Mouse (Mus musculus) myocyte (in vitro differentiated cells): ENCODE measurements around the gene Pax6. TPM values are rescaled to one million over a fixed set of nuclear protein-coding genes. Genes with fewer than 3 reads are reported as not detected.

Source experiments
- H3K27me3 ChIP-seq: one replicate; pipeline ENCODE4 v1.6.1; 2011; ENCODE audit not compliant: control insufficient read depth, insufficient read depth, insufficient read length
- H3K36me3 ChIP-seq: one replicate; pipeline ENCODE4 v1.6.1; 2011; ENCODE audit not compliant: control insufficient read depth, insufficient read depth
- H3K4me2 ChIP-seq: one replicate; pipeline ENCODE4 v1.6.1; 2011; ENCODE audit warnings: low read depth, control low read depth
- H3K4me3 ChIP-seq: one replicate; pipeline ENCODE4 v1.5.1; 2011; ENCODE audit warnings: mild to moderate bottlenecking, control low read depth, moderate library complexity
- H3K79me2 ChIP-seq: one replicate; pipeline ENCODE4 v1.6.1; 2011; ENCODE audit not compliant: control insufficient read depth, insufficient read depth
- H3ac ChIP-seq: one replicate; pipeline ENCODE4 v1.6.1; 2011; ENCODE audit not compliant: control insufficient read depth, insufficient read length
- CEBPB ChIP-seq: IDR thresholded peaks from 2 replicates; pipeline ENCODE4 v1.6.1; 2011; ENCODE audit warnings: mild to moderate bottlenecking, moderate library complexity; ENCODE audit not compliant: poor library complexity, insufficient read depth, severe bottlenecking
- E2F4 ChIP-seq: IDR thresholded peaks from one replicate; pipeline ENCODE4 v1.6.1; 2011; ENCODE audit warnings: mild to moderate bottlenecking, control low read depth, moderate library complexity; ENCODE audit not compliant: insufficient read depth
- MAX ChIP-seq: IDR thresholded peaks from one replicate; pipeline ENCODE4 v1.6.1; 2011; ENCODE audit warnings: low read depth, mild to moderate bottlenecking, control low read depth
- MYOD1 ChIP-seq, 3 experiments: IDR thresholded peaks; one replicate each; pipeline ENCODE4 v1.6.1; 2011; ENCODE audit warnings: control low read depth in 2 of 3, low read depth in 2 of 3, mild to moderate bottlenecking in 2 of 3, moderate library complexity in 1 of 3; ENCODE audit not compliant: insufficient read length in 2 of 3, control insufficient read depth in 1 of 3
- MYOG ChIP-seq, 3 experiments: IDR thresholded peaks; one replicate each; pipeline ENCODE4 v1.6.1; 2011; ENCODE audit warnings: control low read depth in 2 of 3, low read depth in 2 of 3, mild to moderate bottlenecking in 2 of 3; ENCODE audit not compliant: insufficient read length in 2 of 3, control insufficient read depth in 1 of 3, insufficient read depth in 1 of 3
- POLR2A ChIP-seq: IDR thresholded peaks from one replicate; pipeline ENCODE4 v1.6.1; 2011; ENCODE audit warnings: low read depth, mild to moderate bottlenecking, control low read depth, moderate library complexity; ENCODE audit not compliant: insufficient read length
- POLR2AphosphoS2 ChIP-seq: IDR thresholded peaks from one replicate; pipeline ENCODE4 v1.6.1; 2011; ENCODE audit warnings: low read depth, control low read depth; ENCODE audit not compliant: insufficient read length
- REST ChIP-seq: IDR thresholded peaks from one replicate; pipeline ENCODE4 v1.6.1; 2011; ENCODE audit warnings: mild to moderate bottlenecking, control low read depth, moderate library complexity; ENCODE audit not compliant: insufficient read depth, insufficient read length
- SRF ChIP-seq: IDR thresholded peaks from one replicate; pipeline ENCODE4 v1.6.1; 2011; ENCODE audit warnings: low read depth; ENCODE audit not compliant: control insufficient read depth, insufficient read length
- TCF12 ChIP-seq: IDR thresholded peaks from one replicate; pipeline ENCODE4 v1.6.1; 2011; ENCODE audit warnings: mild to moderate bottlenecking, control low read depth; ENCODE audit not compliant: poor library complexity, insufficient read depth, severe bottlenecking
- TCF3 ChIP-seq: IDR thresholded peaks from one replicate; pipeline ENCODE4 v1.6.1; 2011; ENCODE audit warnings: low read depth, control low read depth; ENCODE audit not compliant: insufficient read length
- USF1 ChIP-seq: IDR thresholded peaks from one replicate; pipeline ENCODE4 v1.6.1; 2011; ENCODE audit warnings: low read depth, mild to moderate bottlenecking, control low read depth, moderate library complexity
- polyA plus RNA-seq: library from polyadenylated mRNA; unstranded; fragments of >200 nt; fragmentation: generic; extraction: Trizol; gene quantifications from one replicate; pipeline ENCODE4 v1.2.1, GENCODE M21; 2012; ENCODE audit warnings: missing spikeins

Gene Pax6
- polyA plus RNA-seq, 1 experiment, result 0.37 TPM

- Histone ChIP-seq H3K4me2 (no peak overlapping the region), H3K4me3 (no peak overlapping the region), H3K27me3 (peaks cover 41% of the 10 kb centered on the region), H3ac (no peak overlapping the region), H3K36me3 (no peaks in the 10 kb centered on the region), H3K79me2 (no peaks in the 10 kb centered on the region)
- TF ChIP-seq USF1 (no peak), TCF12 (no peak), CEBPB (no peak), MYOD1 (IDR thresholded peaks at IDR 0.05; ENCODE audit: control insufficient read depth in 1 of 3, insufficient read length in 2 of 3, low read depth in 2 of 3) (no peak), REST (no peak), SRF (no peak), POLR2A (no peak), TCF3 (no peak), E2F4 (no peak), POLR2AphosphoS2 (no peak)
Measured at GRCm38 (mm10) chr2:105660874-105661622, 7.7 kb upstream of the Pax6 start.

DNA sequence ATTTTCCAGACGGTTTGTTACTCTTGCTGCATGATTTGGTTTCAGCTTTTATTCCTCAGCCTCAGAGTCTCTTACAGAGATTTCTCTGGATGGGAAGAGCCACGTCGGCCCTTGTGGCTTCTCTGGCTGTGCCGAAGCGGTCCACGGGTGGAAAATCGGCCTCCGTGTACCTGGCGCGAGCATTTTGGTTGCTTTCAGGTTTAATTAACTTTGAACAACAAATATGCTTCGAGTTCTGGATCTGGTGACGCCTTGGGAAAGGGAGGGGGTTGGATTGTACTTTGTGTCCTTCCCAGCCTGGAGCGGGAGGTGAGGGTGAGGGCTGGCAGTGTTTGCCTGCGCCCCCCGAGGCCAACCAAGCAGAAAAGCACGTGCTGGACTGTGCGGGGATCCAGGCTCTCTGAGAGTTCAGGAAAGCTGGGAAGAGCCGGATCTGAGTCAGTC, 7.1 kb upstream of the Pax6 start:
- Histone ChIP-seq H3K27me3 (peaks cover 42% of the 10 kb centered on the region), H3ac (no peak overlapping the region), H3K79me2 (no peaks in the 10 kb centered on the region), H3K36me3 (no peaks in the 10 kb centered on the region), H3K4me2 (no peak overlapping the region), H3K4me3 (no peak overlapping the region)
- TF ChIP-seq USF1 (no peak), MAX (no peak), POLR2AphosphoS2 (no peak)

GRCm38 (mm10) chr2:105662121-105662520, 6.6 kb upstream of the Pax6 start:
- Histone ChIP-seq H3K36me3 (no peaks in the 10 kb centered on the region), H3K4me3 (no peak overlapping the region), H3K4me2 (no peak overlapping the region), H3K79me2 (no peaks in the 10 kb centered on the region), H3ac (no peak overlapping the region), H3K27me3 (peaks cover 46% of the 10 kb centered on the region)
- TF ChIP-seq TCF12 (no peak), E2F4 (no peak), MYOD1 (IDR thresholded peaks at IDR 0.05; ENCODE audit: control insufficient read depth in 1 of 3, insufficient read length in 2 of 3, low read depth in 2 of 3) (no peak), MYOG (IDR thresholded peaks at IDR 0.05; ENCODE audit: control insufficient read depth in 1 of 3, insufficient read depth in 1 of 3, insufficient read length in 2 of 3, low read depth in 2 of 3) (no peak), TCF3 (no peak), CEBPB (no peak), POLR2AphosphoS2 (no peak)

GRCm38 (mm10) chr2:105662606-105663005, 6.1 kb upstream of the Pax6 start:
- Histone ChIP-seq H3K4me3 (no peak overlapping the region), H3K79me2 (no peaks in the 10 kb centered on the region), H3K4me2 (no peak overlapping the region), H3ac (no peak overlapping the region), H3K36me3 (no peaks in the 10 kb centered on the region), H3K27me3 (peaks cover 50% of the 10 kb centered on the region)
- TF ChIP-seq E2F4 (no peak), POLR2A (no peak), REST (no peak), POLR2AphosphoS2 (no peak), MYOG (IDR thresholded peaks at IDR 0.05; ENCODE audit: control insufficient read depth in 1 of 3, insufficient read depth in 1 of 3, insufficient read length in 2 of 3, low read depth in 2 of 3) (no peak), TCF3 (no peak), MAX (no peak), SRF (no peak), CEBPB (no peak), USF1 (no peak), MYOD1 (IDR thresholded peaks at IDR 0.05; ENCODE audit: control insufficient read depth in 1 of 3, insufficient read length in 2 of 3, low read depth in 2 of 3) (no peak), TCF12 (no peak)

DNA sequence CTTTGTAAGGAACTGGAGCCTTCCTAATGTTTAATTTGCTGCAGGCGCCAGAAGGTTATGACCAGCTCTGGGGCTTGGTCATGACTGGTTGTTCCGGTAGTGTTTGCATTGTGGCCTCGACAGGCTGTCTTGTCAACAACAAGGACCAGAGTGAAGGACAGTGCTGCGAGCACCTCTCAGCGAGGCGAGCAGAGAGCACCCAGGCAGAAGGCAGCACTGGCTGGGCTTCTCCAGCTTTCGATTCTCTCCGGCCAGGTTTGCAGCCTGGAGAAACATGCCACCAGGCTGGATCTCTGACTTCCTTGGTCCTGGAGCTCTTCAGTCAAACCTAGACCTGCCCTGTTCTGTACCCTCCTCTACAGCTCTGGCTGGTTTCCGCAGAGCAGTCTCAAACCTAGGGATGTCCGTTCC, 5.6 kb upstream of the Pax6 start:
- Histone ChIP-seq H3K4me3 (no peak overlapping the region), H3K27me3 (peaks cover 55% of the 10 kb centered on the region), H3K79me2 (no peaks in the 10 kb centered on the region), H3ac (no peak overlapping the region), H3K36me3 (no peaks in the 10 kb centered on the region), H3K4me2 (no peak overlapping the region)
- TF ChIP-seq POLR2A, result no peak
- TF ChIP-seq CEBPB, result no peak
- no peak for TF ChIP-seq POLR2AphosphoS2
- TF ChIP-seq SRF, result no peak
- TF ChIP-seq MAX, result no peak
- no peak for TF ChIP-seq MYOD1 (IDR thresholded peaks at IDR 0.05; ENCODE audit: control insufficient read depth in 1 of 3, insufficient read length in 2 of 3, low read depth in 2 of 3)
- no peak for TF ChIP-seq REST
- no peak for TF ChIP-seq TCF3
- no peak for TF ChIP-seq USF1
- TF ChIP-seq MYOG (IDR thresholded peaks at IDR 0.05; ENCODE audit: control insufficient read depth in 1 of 3, insufficient read depth in 1 of 3, insufficient read length in 2 of 3, low read depth in 2 of 3), result no peak
- no peak for TF ChIP-seq E2F4
- TF ChIP-seq TCF12, result no peak
